Mouse (Mus musculus): Measurements from ENCODE around the gene Rassf10.

Gene Rassf10

DNA sequence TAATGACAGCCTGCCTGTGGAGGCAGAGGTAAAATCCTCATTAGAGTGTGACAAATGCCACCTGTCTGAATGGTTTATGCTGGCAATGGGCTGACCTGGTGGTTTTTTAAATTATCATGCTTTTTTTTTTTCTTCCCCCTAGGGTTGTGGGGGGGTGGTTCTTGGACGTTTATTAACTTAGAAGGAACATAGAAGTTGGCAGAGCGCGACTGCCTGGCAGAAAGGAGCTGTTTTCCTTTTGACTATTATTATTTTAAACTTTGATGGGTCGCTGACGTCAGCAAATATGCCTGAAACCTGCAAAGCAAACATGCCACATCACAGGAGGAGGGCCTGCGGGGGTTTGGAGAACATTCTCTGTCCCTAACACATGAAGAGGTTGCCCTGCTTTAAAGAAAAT lies 3.9 kb downstream of the Rassf10 start:
- DNase-seq (ENCODE audit: low read depth, low spot score): no peak

DNA sequence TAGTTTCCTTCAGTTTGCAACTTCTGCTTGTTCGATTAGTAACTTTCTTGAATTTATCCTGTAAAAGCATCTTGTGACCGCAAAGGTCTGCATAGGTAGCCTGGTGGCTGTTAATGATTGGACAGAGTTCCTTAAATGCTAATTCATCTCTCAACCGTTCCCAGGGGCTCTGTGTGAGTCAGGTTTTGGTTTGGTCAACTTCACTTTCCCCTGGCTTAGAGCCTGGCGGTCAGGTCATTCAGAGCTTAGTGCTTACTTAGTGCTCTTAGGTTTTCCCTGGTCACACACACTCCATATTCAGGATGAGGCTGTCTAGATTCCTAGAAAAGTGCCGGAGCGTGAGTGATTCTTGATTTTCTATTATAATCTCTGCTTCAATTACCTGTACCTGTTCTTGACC lies 12.6 kb downstream of the Rassf10 start:
- no peak for DNase-seq (ENCODE audit: low read depth, low spot score)

DNA sequence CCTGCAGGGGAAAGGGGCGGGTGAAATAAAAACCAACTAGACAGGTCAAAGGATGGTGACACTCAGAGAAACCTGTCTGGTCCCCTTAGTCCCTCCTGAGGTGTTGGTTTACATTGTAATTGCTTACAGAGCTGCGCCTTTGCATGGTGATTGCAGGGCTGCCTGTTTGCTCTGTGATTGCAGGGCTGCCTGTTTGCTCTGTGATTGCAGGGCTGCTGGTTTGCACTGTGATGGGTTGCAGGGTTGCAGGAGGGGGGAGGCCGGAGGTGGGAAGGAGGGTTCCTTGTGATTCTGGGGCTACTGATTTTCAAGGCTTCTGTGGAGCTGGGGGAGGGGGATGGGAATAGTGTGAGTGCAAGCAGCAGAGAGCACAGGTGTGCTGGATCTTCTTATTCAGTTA lies 13.0 kb downstream of the Rassf10 start:
- no peak for DNase-seq (ENCODE audit: low read depth, low spot score)

DNA sequence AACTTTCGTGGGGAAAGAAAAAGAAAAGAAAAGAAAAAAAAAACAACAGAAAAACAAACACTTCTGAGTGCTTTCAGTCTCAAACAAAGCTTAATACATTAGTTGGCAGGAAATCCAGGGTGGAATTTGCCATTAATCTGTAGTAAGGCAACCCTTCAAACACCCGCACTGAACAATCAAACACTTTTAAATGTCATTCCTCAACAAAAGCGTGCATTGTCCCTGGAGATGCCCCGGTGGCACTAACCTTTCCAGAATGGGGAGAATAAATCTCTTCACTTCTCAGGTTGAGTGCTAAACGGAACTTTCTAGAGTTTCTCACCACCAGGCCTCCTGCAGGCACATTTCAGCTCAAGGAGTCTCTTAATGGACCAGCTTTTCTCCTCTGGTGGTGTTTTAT lies 29.6 kb downstream of the Rassf10 start:
- no peak for DNase-seq (ENCODE audit: low read depth, low spot score)

DNA sequence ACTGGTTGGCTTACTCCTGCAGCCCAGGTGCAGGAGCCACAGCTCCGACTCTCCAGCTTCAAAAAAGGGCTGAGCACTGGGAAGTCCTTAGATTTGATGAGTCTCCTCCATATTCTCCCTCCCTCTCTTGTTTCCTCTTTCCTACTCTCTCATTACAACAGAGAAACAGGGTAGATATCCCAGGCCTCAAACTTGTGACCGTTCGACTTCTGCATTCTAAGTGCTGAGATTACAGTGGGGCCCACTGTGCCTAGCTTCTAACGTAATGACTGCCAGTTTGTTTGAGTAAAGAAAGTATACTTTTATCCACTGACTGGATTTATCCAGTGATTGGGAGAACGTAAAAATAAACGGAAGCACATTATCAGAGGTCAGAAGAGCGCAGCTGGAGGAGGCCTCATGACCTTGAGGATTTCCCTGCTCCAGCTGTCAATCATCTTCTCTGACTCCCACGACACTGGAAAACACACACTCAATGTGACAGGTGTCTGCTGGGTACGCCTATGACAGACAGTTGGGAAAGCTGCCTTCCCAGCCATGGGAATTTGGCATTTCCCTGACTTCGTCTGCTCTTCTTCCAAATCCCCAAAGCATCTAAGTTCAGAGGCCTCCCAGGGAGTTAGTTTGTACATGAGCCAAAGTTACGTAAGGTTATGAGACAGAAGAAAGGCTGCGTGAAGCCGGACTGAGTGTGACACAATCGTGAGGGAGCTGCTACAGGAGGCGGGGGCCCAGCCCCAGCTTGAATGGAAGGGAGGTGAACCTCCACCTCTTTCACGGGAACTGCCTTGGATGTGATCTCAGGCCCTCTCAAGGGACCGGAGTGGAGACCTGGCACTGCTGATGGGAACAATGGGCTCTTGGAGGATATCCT lies 31.2 kb downstream of the Rassf10 start:
- no peak for DNase-seq (ENCODE audit: low read depth, low spot score)

DNA sequence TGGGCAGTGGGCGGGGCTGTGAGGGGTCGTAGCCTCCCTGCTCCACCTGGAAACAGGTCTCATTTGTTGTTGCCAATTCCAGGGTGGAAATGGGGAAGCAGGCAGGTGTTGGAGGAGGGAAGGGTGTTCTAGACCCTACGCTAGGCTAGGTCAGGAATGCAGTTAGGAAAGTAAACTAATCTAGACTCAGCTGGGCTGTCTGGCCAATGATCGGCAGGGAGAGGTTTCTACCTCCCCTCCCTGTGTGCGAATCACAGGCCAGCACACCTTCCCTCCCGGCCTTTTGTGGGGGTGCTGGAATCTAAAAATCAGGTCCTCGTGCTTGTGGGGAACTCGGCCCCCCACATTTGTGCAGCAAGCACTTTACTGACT lies 31.8 kb downstream of the Rassf10 start:
- DNase-seq (ENCODE audit: low read depth, low spot score): no peak

DNA sequence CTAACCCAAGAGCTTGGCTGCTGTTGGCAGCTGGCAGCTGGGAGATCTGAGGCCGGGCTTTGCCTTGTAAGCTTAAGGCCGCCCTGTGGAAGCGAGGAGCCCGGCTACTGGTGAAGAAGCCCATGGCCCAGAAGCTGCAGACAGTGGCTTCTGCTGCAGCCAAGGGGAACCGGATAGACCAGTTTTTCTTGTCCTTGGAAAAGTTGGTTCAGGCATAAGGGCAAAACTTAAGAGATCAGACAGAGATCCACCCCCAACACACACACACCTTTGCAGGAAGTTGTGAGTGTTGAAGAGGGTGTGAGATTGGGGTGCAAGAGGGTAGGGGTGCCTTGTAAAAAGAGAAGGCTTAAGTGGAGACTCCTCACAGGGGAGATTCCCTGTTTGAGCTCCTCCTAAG lies 39.2 kb downstream of the Rassf10 start:
- DNase-seq (ENCODE audit: low read depth, low spot score): no peak

DNA sequence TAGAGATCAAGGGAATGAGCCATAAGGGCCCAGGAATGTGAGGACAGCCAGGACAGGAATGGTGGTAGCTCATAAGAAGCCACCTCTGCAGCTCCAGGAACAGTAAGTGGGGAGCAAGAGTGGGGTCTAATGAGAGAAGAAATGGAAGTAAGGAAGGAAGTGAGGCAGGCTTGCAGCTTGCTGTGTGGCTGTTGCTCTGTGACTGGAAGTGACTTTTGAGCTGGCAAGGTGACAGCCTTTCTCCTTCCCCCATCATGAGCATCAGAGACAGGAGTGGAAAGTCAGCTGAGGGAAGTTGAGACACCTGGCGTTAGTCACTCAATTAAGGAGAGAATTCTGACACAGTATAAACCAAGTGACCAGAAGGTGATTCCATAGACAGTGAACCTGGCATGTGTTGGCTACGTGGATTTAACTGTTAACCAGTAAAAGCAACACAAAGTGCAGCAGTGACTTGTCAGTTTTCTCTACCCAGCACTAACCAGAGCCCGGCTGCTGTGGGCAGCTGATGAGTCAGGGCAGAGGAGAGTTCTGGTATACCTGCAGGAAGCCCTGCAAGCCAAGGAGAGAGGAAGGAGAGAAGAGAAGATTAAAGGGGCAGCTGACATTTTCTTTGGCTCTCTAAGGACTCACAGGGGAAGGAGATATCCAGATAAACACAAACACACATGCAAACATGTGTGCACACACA lies 49.9 kb downstream of the Rassf10 start:
- no peak for DNase-seq (ENCODE audit: low read depth, low spot score)

DNA sequence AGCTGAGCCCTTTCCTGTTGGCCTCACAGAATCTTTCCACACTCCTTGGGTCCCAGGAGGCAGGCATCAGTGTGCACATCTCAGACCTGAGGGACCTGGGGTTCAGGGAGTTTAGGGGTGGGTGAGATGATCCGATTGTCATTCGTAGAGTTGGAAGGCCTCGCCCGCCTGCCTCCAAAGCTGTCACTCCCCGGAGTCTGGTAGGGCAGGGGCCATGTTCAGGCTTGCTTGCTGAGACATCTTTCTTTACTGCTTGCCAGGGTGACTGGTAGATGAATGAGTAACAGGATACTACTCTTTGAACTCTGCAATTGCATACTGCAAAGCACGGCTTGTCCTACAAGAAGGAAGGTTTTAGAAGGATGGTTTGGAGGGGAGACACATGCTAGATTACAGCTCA lies 52.0 kb downstream of the Rassf10 start:
- DNase-seq (ENCODE audit: low read depth, low spot score): no peak
